Comparison of ENCODE assay signal across 25 mouse cellular contexts in the genomic region with DNA sequence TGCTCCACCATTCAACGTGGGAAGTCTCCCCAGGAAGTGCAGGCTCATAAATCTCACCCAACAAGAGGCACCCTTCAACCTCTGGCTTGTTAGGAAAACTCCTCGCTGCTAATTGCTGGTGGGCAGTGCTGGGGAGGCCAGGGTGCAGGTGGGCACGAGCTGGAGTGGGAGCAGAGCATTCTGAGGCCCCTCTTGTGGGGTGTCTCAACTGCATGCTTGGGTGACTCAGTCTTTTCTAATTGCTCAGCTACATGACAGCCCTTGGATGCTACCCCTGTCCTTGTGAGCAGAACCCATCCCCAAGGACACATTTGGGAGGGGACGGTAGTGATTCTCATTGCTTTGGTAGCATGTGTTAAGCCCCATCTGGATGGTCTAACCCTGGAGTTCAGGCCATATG. TPM values are rescaled to one million over a fixed set of nuclear protein-coding genes. Genes with fewer than 3 reads are reported as not detected.
DNase-seq lines count a peak whose midpoint lies in the region; ATAC-seq and TF ChIP-seq lines count a peak whose summit lies in the region.
"Had no signal": no experiment of that assay in that cellular context is flagged by ENCODE, and none has a peak within 500 bp of the region (broad histone marks: within the 10 kb centered on the region; RNA-seq: fewer than 3 reads in every experiment).

No protein-coding gene starts in this region.

- H3K4me2 ChIP-seq in hindbrain, embryonic 11.5 days (replicated peaks; ENCODE audit: low read depth, low read length) = no peak overlapping the region
- no peak overlapping the region for H3K4me2 ChIP-seq in kidney, postnatal 0 days (ENCODE audit: low read length)
- H3K4me2 ChIP-seq: embryonic facial prominence, embryonic 15.5 days; forebrain, embryonic 15.5 days; heart, embryonic 13.5 days; hindbrain, embryonic 14.5 days; intestine, embryonic 15.5 days had no signal

- no peak for ATAC-seq in hindbrain, embryonic 11.5 days (ENCODE audit: low FRiP score)
- ATAC-seq in kidney, postnatal 0 days (replicated peaks; ENCODE audit: low FRiP score, low read depth) = 0 out of 2 replicates have a peak, but pooled peaks have one; percentile 21
- ATAC-seq: CD4-positive, CD25-positive, alpha-beta regulatory T cell, adult 4 months; forebrain, embryonic 15.5 days; intestine, embryonic 15.5 days had no signal

- no peaks in the 10 kb centered on the region for H3K36me3 ChIP-seq in hindbrain, embryonic 10.5 days
- H3K36me3 ChIP-seq in hindbrain, embryonic 11.5 days (ENCODE audit: control insufficient read depth, insufficient read depth, low read length) = no peaks in the 10 kb centered on the region
- no peaks in the 10 kb centered on the region for H3K36me3 ChIP-seq in kidney, postnatal 0 days (ENCODE audit: insufficient read depth, low read length)
- H3K36me3 ChIP-seq: embryonic facial prominence, embryonic 15.5 days; forebrain, embryonic 10.5 days; forebrain, embryonic 15.5 days; G1E; heart, embryonic 13.5 days; intestine, embryonic 15.5 days had no signal

- no peak overlapping the region for H3K9ac ChIP-seq in hindbrain, embryonic 11.5 days (ENCODE audit: low read depth, low read length)
- H3K9ac ChIP-seq in kidney, postnatal 0 days (ENCODE audit: low read depth, low read length) = no peak overlapping the region
- H3K9ac ChIP-seq: embryonic facial prominence, embryonic 15.5 days; forebrain, embryonic 15.5 days; heart, embryonic 13.5 days; hindbrain, embryonic 14.5 days; intestine, embryonic 15.5 days had no signal

- peaks cover 39% of the 10 kb centered on the region for H3K4me1 ChIP-seq in hindbrain, embryonic 10.5 days (replicated peaks)
- H3K4me1 ChIP-seq in hindbrain, embryonic 11.5 days (replicated peaks; ENCODE audit: control insufficient read depth, insufficient read depth, low read length) = peaks cover 2% of the 10 kb centered on the region
- H3K4me1 ChIP-seq in kidney, postnatal 0 days (replicated peaks; ENCODE audit: insufficient read depth, low read length) = no peaks in the 10 kb centered on the region
- H3K4me1 ChIP-seq: embryonic facial prominence, embryonic 15.5 days; heart, embryonic 13.5 days; intestine, embryonic 15.5 days had no signal

- H3K9me3 ChIP-seq in hindbrain, embryonic 10.5 days = no peaks in the 10 kb centered on the region
- H3K9me3 ChIP-seq in hindbrain, embryonic 11.5 days (ENCODE audit: control insufficient read depth, low read length) = no peaks in the 10 kb centered on the region
- H3K9me3 ChIP-seq in kidney, postnatal 0 days (replicated peaks; ENCODE audit: low read length) = no peaks in the 10 kb centered on the region
- H3K9me3 ChIP-seq: embryonic facial prominence, embryonic 15.5 days; forebrain, embryonic 15.5 days; G1E; heart, embryonic 13.5 days; intestine, embryonic 15.5 days had no signal

- H3K4me3 ChIP-seq in hindbrain, embryonic 10.5 days = no peak overlapping the region
- H3K4me3 ChIP-seq in hindbrain, embryonic 11.5 days (ENCODE audit: low read depth, low read length) = no peak overlapping the region
- no peak overlapping the region for H3K4me3 ChIP-seq in kidney, postnatal 0 days (replicated peaks; ENCODE audit: low read depth, low read length)
- H3K4me3 ChIP-seq: embryonic facial prominence, embryonic 15.5 days; erythroblast, embryonic 14.5 days; forebrain, embryonic 10.5 days; forebrain, embryonic 15.5 days; heart, embryonic 13.5 days; intestine, embryonic 15.5 days had no signal

- no peak for TF ChIP-seq CTCF in kidney, postnatal 0 days (IDR thresholded peaks at IDR 0.05; ENCODE audit: low read depth)

- peak; percentile 7 to 73 for DNase-seq in adrenal gland, adult (ENCODE audit: inconsistent age in 2 of 2, low spot score in 1 of 2)
- no peak for DNase-seq in adrenal gland, adult 18-20 months (ENCODE audit: low spot score in 2 of 2)
- no peak for DNase-seq in hindbrain, embryonic 10.5 days (ENCODE audit: low spot score)
- no peak for DNase-seq in hindbrain, embryonic 11.5 days (ENCODE audit: low spot score)
- peak; percentile 47 for DNase-seq in kidney, postnatal 0 days (ENCODE audit: low spot score)
- no peak for DNase-seq in kidney, postnatal 4 days
- no peak for DNase-seq in cerebellum, postnatal 25 days
- DNase-seq: B cell, adult 2 months; cerebellum, adult 11 months; cerebellum, adult 8-10 months; cerebellum, postnatal 14 days; gastrocnemius, postnatal 36 days; heart, adult 11 months; heart, postnatal 36 days had no signal

- H3K27me3 ChIP-seq in hindbrain, embryonic 10.5 days (ENCODE audit: insufficient read depth, poor library complexity, severe bottlenecking) = peaks cover 100% of the 10 kb centered on the region
- peaks cover 70% of the 10 kb centered on the region for H3K27me3 ChIP-seq in hindbrain, embryonic 11.5 days (ENCODE audit: control insufficient read depth, insufficient read depth, low read length)
- H3K27me3 ChIP-seq in kidney, postnatal 0 days (ENCODE audit: insufficient read depth, low read length) = peaks cover 19% of the 10 kb centered on the region; the same call in 1 of the 2 replicates

- H3K27ac ChIP-seq in hindbrain, embryonic 10.5 days = 0 out of 2 replicates have a peak overlapping the region, but pooled peaks have one; percentile 12
- no peak overlapping the region for H3K27ac ChIP-seq in hindbrain, embryonic 11.5 days (ENCODE audit: low read depth, low read length)
- no peak overlapping the region for H3K27ac ChIP-seq in kidney, postnatal 0 days
- H3K27ac ChIP-seq: embryonic facial prominence, embryonic 15.5 days; forebrain, embryonic 10.5 days; forebrain, embryonic 15.5 days; heart, embryonic 13.5 days; hindbrain, embryonic 14.5 days; intestine, embryonic 15.5 days had no signal

- WGBS in hindbrain, embryonic 10.5 days = 44% methylated on average over 4 of the region's 4 CpGs
- 29% methylated on average over 4 of the region's 4 CpGs for WGBS in hindbrain, embryonic 11.5 days
- 6% methylated on average over 4 of the region's 4 CpGs for WGBS in kidney, postnatal 0 days

RNA-seq across cellular contexts. Expression of a gene that starts 28.2 kb away (rescaled TPM):
- total RNA-seq in adrenal gland, adult 18-20 months (2021) = under 1 TPM; 0.50 to 0.80 TPM
- polyA plus RNA-seq in hindbrain, embryonic 10.5 days (2016; fragmentation: Nextera tagmentation; extraction: Ambion mirVana) = 1.4 and 1.5 TPM in 2 replicates
- polyA plus RNA-seq in hindbrain, embryonic 11.5 days (2014; fragmentation: Nextera tagmentation; extraction: Ambion mirVana) = 0.40 and 0.84 TPM in 2 replicates
- polyA plus RNA-seq in kidney, postnatal 0 days (2015; fragmentation: Nextera tagmentation; extraction: Ambion mirVana) = 0.14 and 0.15 TPM in 2 replicates
- total RNA-seq: G1E; gastrocnemius, adult 8-10 months; gastrocnemius, postnatal 36 days; heart, postnatal 36 days had no signal
- polyA plus RNA-seq: CD4-positive, CD25-positive, alpha-beta regulatory T cell, adult 4 months; erythroblast, embryonic 14.5 days; G1E; heart, embryonic 13.5 days; heart, postnatal 0 days had no signal

Comparison
In these comparisons a context has a peak if more than half of its experiments do, and no peak if none do; other contexts are left out.
1. DNase-seq: peak in adrenal gland, adult (2 of 2) and kidney, postnatal 0 days (single experiment); none in adrenal gland, adult 18-20 months (0 of 2), hindbrain, embryonic 10.5 days (single experiment), hindbrain, embryonic 11.5 days (single experiment), kidney, postnatal 4 days (0 of 2) and cerebellum, postnatal 25 days (0 of 2).